Mouse (Mus musculus) embryonic facial prominence, embryonic 14.5 days (tissue): ENCODE measurements around the gene Rhox2h. TPM values are rescaled to one million over a fixed set of nuclear protein-coding genes. Genes with fewer than 3 reads are reported as not detected.

Experiments used
- polyA plus RNA-seq: library from polyadenylated mRNA; unstranded; fragments of >200 nt; fragmentation: Nextera tagmentation; extraction: Ambion mirVana; gene quantifications from 2 replicates; pipeline ENCODE4 v1.2.1, GENCODE M21; 2014

The Rhox2h gene
- polyA plus RNA-seq, 1 experiment from 2014 or later = not detected

Other genes starting within 250 kb of the Rhox2h start
- 0.40 and 0.68 TPM in 2 replicates for gene Rhox4b, start 240.8 kb downstream of the Rhox2h start, polyA plus RNA-seq
- gene Rhox2c, start 219.6 kb downstream of the Rhox2h start, polyA plus RNA-seq = 0.73 TPM in 1 of 2 replicates, not detected in the other
- gene Rhox3c, start 214.7 kb downstream of the Rhox2h start, polyA plus RNA-seq = 0.22 TPM in 1 of 2 replicates, not detected in the other
- gene Rhox4c, start 192.9 kb downstream of the Rhox2h start, polyA plus RNA-seq = not detected in 2 replicates
- not detected in 2 replicates for gene Rhox2d, start 179.8 kb downstream of the Rhox2h start, polyA plus RNA-seq
- gene Rhox4d, start 158.9 kb downstream of the Rhox2h start, polyA plus RNA-seq = not detected in 2 replicates
- gene Rhox2e, start 142.8 kb downstream of the Rhox2h start, polyA plus RNA-seq = 0.22 TPM in 1 of 2 replicates, not detected in the other
- gene Rhox3e, start 131.3 kb downstream of the Rhox2h start, polyA plus RNA-seq = not detected in 2 replicates
- gene Rhox4e, start 115.9 kb downstream of the Rhox2h start, polyA plus RNA-seq = not detected in 2 replicates
- not detected in 2 replicates for gene Rhox2f, start 101.9 kb downstream of the Rhox2h start, polyA plus RNA-seq
- gene Rhox3f, start 92.3 kb downstream of the Rhox2h start, polyA plus RNA-seq = not detected in 2 replicates
- not detected in 2 replicates for gene Rhox4f, start 65.6 kb downstream of the Rhox2h start, polyA plus RNA-seq
- gene Rhox3g, start 44.7 kb downstream of the Rhox2h start, polyA plus RNA-seq = not detected in 2 replicates
- gene Rhox2g, start 29.8 kb downstream of the Rhox2h start, polyA plus RNA-seq = not detected in 2 replicates
- gene Rhox4g, start 21.9 kb downstream of the Rhox2h start, polyA plus RNA-seq = not detected in 2 replicates
- gene Rhox3h, start 4.5 kb downstream of the Rhox2h start, polyA plus RNA-seq = not detected in 2 replicates
- gene Rhox5, start 131.6 kb upstream of the Rhox2h start, polyA plus RNA-seq = 0.63 and 1.7 TPM in 2 replicates
- gene Rhox6, start 153.6 kb upstream of the Rhox2h start, polyA plus RNA-seq = 0.33 and 0.41 TPM in 2 replicates
- gene Rhox7a, start 158.4 kb upstream of the Rhox2h start, polyA plus RNA-seq = not detected in 2 replicates
- gene Rhox8, start 205.7 kb upstream of the Rhox2h start, polyA plus RNA-seq = not detected in 2 replicates
- gene Rhox7b, start 224.0 kb upstream of the Rhox2h start, polyA plus RNA-seq = not detected in 2 replicates
- gene Rhox9, start 228.5 kb upstream of the Rhox2h start, polyA plus RNA-seq = not detected in 2 replicates